Mouse (Mus musculus): Measurements from ENCODE around the gene Gm6337.
"Not testable (repeated sequence)": the region's sequence is repeated elsewhere in the genome, so short reads cannot be mapped to it uniquely, and the experiment has no call there.

Gene Gm6337

DNA sequence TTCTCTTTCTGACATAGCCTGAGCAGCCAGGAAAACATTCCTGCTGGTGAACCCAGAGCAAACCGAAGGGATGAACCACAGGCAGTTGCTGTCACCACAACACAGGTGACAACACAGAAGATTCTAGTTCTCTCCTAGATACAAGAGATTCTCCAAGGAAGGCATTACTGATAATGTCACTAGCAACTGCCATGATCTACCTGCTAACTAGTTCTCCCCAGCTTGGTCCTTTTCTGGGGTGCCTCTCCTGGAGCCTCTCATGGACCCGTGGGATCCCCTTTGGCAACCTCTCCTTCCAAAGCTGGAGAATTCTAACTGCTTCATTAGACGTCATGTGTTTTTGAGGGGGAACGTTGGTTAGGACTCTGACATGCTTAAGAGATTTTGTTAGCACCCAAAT lies at the start of gene Gm6337:
Gm6337 (minus strand) TSS at position 101 of the 400 bp plus-strand sequence.
- in situ Hi-C loops (cut with MboI; ENCODE audit: low pct_unique_long_range_greater_than_20kb in 1 of 2, low sequenced_read_pairs in 2 of 2, unreplicated experiment in 1 of 2) = not testable (repeated sequence)

DNA sequence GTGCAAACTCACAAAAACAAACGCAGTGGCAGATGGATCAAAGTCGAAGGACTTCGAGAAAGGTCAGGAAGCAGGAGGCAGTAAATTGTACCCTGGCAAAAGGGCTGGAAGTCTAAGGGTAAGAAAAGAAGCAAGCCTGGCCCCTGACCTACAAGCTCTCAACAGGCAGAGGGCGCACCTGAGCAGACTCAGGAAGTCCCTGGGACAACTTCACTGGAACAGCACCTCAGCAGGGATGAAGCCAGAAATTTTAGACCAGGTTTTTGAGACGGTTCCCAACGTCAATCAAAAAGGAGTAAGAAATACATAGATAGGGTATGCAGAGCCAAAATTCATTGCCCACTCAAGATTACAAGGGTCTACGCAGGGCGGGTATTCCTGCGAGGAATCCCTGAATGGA lies 49.4 kb upstream of the Gm6337 start:
- in situ Hi-C loops (cut with MboI; ENCODE audit: low pct_unique_long_range_greater_than_20kb in 1 of 2, low sequenced_read_pairs in 2 of 2, unreplicated experiment in 1 of 2) = not testable (repeated sequence)

DNA sequence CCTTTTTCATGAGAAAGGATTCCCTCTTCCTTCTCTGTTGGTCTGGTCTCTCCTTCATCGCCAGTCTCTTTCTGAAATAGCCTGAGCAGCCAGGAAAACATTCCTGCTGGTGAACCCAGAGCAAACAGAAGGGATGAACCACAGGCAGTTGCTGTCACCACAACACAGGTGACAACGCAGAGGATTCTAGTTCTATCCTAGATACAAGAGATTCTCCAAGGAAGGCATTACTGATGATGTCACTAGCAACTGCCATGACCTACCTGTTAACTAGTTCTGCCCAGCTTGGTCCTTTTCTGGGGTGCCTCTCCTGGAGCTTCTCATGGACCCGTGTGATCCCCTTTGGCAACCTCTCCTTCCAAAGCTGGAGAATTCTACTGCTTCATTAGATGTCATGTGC lies 35.8 kb upstream of the Gm6337 start, which contains the start of gene Gm8206:
Gm8206 (minus strand) TSS at position 101 of the 400 bp plus-strand sequence.
- in situ Hi-C loops (cut with MboI; ENCODE audit: low pct_unique_long_range_greater_than_20kb in 1 of 2, low sequenced_read_pairs in 2 of 2, unreplicated experiment in 1 of 2) = not testable (repeated sequence)
